Mouse (Mus musculus) embryonic fibroblast, embryonic 13.5 days (primary cell): ENCODE data around the gene Ppp1r26.

ENCODE experiments used
- CTCF ChIP-seq: IDR thresholded peaks from 2 replicates; pipeline ENCODE4 v1.5.1; 2011; ENCODE audit warnings: mild to moderate bottlenecking, control low read depth, low read length, moderate library complexity, borderline replicate concordance; ENCODE audit not compliant: insufficient read depth
- POLR2A ChIP-seq: IDR thresholded peaks from 2 replicates; pipeline ENCODE4 v1.6.1; 2011; ENCODE audit warnings: low read depth, mild to moderate bottlenecking, control low read depth, low read length, moderate library complexity

GRCm38 (mm10) chr2:28445082-28445481, 1.5 kb upstream of the Ppp1r26 start:
- TF ChIP-seq POLR2A, result no peak
- no peak for TF ChIP-seq CTCF
